8 mouse cellular contexts compared by ENCODE assay signal in the genomic region with DNA sequence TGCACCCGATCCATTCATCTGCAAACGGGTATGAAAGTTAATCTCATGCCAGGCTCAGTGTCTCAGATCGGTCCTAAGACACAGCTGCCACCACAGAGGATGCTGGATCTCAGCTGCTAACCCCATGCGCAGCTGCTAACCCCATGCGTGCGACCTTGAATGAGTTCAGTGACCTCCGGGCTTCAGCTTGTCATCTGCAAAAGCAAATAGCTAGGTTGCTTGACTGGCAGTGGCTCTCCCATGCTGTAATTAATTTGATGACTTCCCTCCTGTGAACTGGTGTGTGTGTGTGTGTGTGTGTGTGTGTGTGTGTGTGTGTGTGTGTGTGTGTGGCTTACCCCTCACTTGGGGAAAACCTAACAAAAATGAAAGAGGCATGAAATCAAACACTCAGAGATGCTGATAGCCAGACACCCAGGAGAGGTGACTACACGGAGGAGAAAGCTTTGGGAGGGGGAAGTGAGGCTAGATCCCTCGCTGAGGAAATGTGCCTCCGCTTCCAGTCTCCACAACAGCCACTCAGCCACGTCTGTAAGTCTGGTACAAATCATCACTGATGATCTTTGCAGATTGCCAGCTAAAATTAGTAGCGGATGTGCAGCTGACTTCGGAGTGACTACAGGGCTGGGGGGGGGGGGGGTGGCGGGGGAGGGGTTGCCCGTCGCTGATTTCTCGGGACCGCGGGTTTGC. TPM values are rescaled to one million over a fixed set of nuclear protein-coding genes. Genes with fewer than 3 reads are reported as not detected.
DNase-seq lines count a peak whose midpoint lies in the region; ATAC-seq and TF ChIP-seq lines count a peak whose summit lies in the region.

No protein-coding gene starts in this region.

- H3K4me3 ChIP-seq in stomach, embryonic 15.5 days (replicated peaks), result no peak overlapping the region
- H3K4me3 ChIP-seq in stomach, postnatal 0 days (ENCODE audit: low read depth, low read length), result no peak overlapping the region
- H3K4me3 ChIP-seq in embryonic facial prominence, embryonic 15.5 days (replicated peaks), result no peak overlapping the region
- H3K4me3 ChIP-seq in hindbrain, embryonic 15.5 days, result peak overlapping the region; percentile 5; the same call in 1 of the 2 replicates
- H3K4me3 ChIP-seq in neural tube, embryonic 13.5 days, result no peak overlapping the region
- no peak overlapping the region for H3K4me3 ChIP-seq in liver, postnatal 0 days (ENCODE audit: low read depth, low read length)

- WGBS in stomach, embryonic 15.5 days, result 27% methylated on average over 19 of the region's 19 CpGs
- WGBS in stomach, postnatal 0 days, result 36% methylated on average over 18 of the region's 19 CpGs
- WGBS in embryonic facial prominence, embryonic 15.5 days, result 10% methylated on average over 18 of the region's 19 CpGs
- WGBS in hindbrain, embryonic 15.5 days, result 17% methylated on average over 19 of the region's 19 CpGs
- WGBS in neural tube, embryonic 13.5 days, result 30% methylated on average over 19 of the region's 19 CpGs
- WGBS in liver, postnatal 0 days (ENCODE audit: insufficient replicate concordance), result 33% methylated on average over 18 of the region's 19 CpGs

- no peak for TF ChIP-seq CTCF in stomach, postnatal 0 days (IDR thresholded peaks at IDR 0.05; ENCODE audit: low read depth)
- no peak for TF ChIP-seq CTCF in liver, postnatal 0 days (IDR thresholded peaks at IDR 0.05; ENCODE audit: low read depth)

- no peaks in the 10 kb centered on the region for H3K4me1 ChIP-seq in stomach, embryonic 15.5 days
- no peaks in the 10 kb centered on the region for H3K4me1 ChIP-seq in stomach, postnatal 0 days (replicated peaks; ENCODE audit: control insufficient read depth, insufficient read depth)
- H3K4me1 ChIP-seq in embryonic facial prominence, embryonic 15.5 days, result no peaks in the 10 kb centered on the region
- H3K4me1 ChIP-seq in hindbrain, embryonic 15.5 days (replicated peaks), result peaks cover 17% of the 10 kb centered on the region; the same call in 1 of the 2 replicates
- no peaks in the 10 kb centered on the region; the same call in 1 of the 2 replicates for H3K4me1 ChIP-seq in neural tube, embryonic 13.5 days (replicated peaks)
- H3K4me1 ChIP-seq in liver, postnatal 0 days (ENCODE audit: insufficient read depth), result no peaks in the 10 kb centered on the region

- H3K27ac ChIP-seq in stomach, embryonic 15.5 days, result no peak overlapping the region
- H3K27ac ChIP-seq in stomach, postnatal 0 days (replicated peaks), result no peak overlapping the region
- H3K27ac ChIP-seq in embryonic facial prominence, embryonic 15.5 days (replicated peaks), result no peak overlapping the region
- no peak overlapping the region for H3K27ac ChIP-seq in hindbrain, embryonic 15.5 days (replicated peaks)
- no peak overlapping the region for H3K27ac ChIP-seq in neural tube, embryonic 13.5 days (replicated peaks)
- no peak overlapping the region for H3K27ac ChIP-seq in liver, postnatal 0 days (ENCODE audit: low read depth)

- DNase-seq in stomach, postnatal 0 days (ENCODE audit: low spot score), result no peak
- no peak for DNase-seq in spleen, adult 18-20 months
- DNase-seq in liver, postnatal 0 days, result no peak
- no peak for DNase-seq in adrenal gland, postnatal 25 days

- H3K9me3 ChIP-seq in stomach, embryonic 15.5 days, result no peaks in the 10 kb centered on the region
- H3K9me3 ChIP-seq in stomach, postnatal 0 days (ENCODE audit: control insufficient read depth, low read length), result no peaks in the 10 kb centered on the region
- H3K9me3 ChIP-seq in embryonic facial prominence, embryonic 15.5 days (replicated peaks), result 0 out of 2 replicates have a peak, but pooled peaks cover 3% of the 10 kb centered on the region
- no peaks in the 10 kb centered on the region for H3K9me3 ChIP-seq in hindbrain, embryonic 15.5 days
- peaks cover 5% of the 10 kb centered on the region; the same call in 1 of the 2 replicates for H3K9me3 ChIP-seq in neural tube, embryonic 13.5 days
- no peaks in the 10 kb centered on the region for H3K9me3 ChIP-seq in liver, postnatal 0 days (ENCODE audit: low read length)

- no peak for TF ChIP-seq EP300 in stomach, postnatal 0 days (optimal IDR thresholded peaks at IDR 0.05)
- no peak for TF ChIP-seq EP300 in liver, postnatal 0 days (IDR thresholded peaks at IDR 0.05; ENCODE audit: low read depth)

- peak overlapping the region; percentile 10 for H3K4me2 ChIP-seq in stomach, embryonic 15.5 days
- H3K4me2 ChIP-seq in stomach, postnatal 0 days (replicated peaks; ENCODE audit: low read depth), result no peak overlapping the region
- H3K4me2 ChIP-seq in embryonic facial prominence, embryonic 15.5 days (replicated peaks), result peak overlapping the region; percentile 39
- peak overlapping the region; percentile 46 for H3K4me2 ChIP-seq in hindbrain, embryonic 15.5 days
- peak overlapping the region; percentile 39 for H3K4me2 ChIP-seq in neural tube, embryonic 13.5 days
- no peak overlapping the region for H3K4me2 ChIP-seq in liver, postnatal 0 days (ENCODE audit: low read depth, low read length)

- no peak overlapping the region for H3K9ac ChIP-seq in stomach, embryonic 15.5 days
- H3K9ac ChIP-seq in stomach, postnatal 0 days (ENCODE audit: low read length), result no peak overlapping the region
- no peak overlapping the region for H3K9ac ChIP-seq in embryonic facial prominence, embryonic 15.5 days
- no peak overlapping the region for H3K9ac ChIP-seq in hindbrain, embryonic 15.5 days
- H3K9ac ChIP-seq in neural tube, embryonic 13.5 days, result no peak overlapping the region
- H3K9ac ChIP-seq in liver, postnatal 0 days (replicated peaks), result no peak overlapping the region

- no peaks in the 10 kb centered on the region for H3K36me3 ChIP-seq in stomach, embryonic 15.5 days
- H3K36me3 ChIP-seq in stomach, postnatal 0 days (ENCODE audit: control insufficient read depth, insufficient read depth, low read length), result no peaks in the 10 kb centered on the region
- H3K36me3 ChIP-seq in embryonic facial prominence, embryonic 15.5 days, result no peaks in the 10 kb centered on the region
- H3K36me3 ChIP-seq in hindbrain, embryonic 15.5 days, result no peaks in the 10 kb centered on the region
- no peaks in the 10 kb centered on the region for H3K36me3 ChIP-seq in neural tube, embryonic 13.5 days
- H3K36me3 ChIP-seq in liver, postnatal 0 days (replicated peaks; ENCODE audit: insufficient read depth, low read length), result no peaks in the 10 kb centered on the region

- no peaks in the 10 kb centered on the region for H3K27me3 ChIP-seq in stomach, embryonic 15.5 days (replicated peaks)
- H3K27me3 ChIP-seq in stomach, postnatal 0 days (ENCODE audit: control insufficient read depth, insufficient read depth, low read length), result no peaks in the 10 kb centered on the region
- no peaks in the 10 kb centered on the region for H3K27me3 ChIP-seq in embryonic facial prominence, embryonic 15.5 days
- no peaks in the 10 kb centered on the region for H3K27me3 ChIP-seq in hindbrain, embryonic 15.5 days
- H3K27me3 ChIP-seq in neural tube, embryonic 13.5 days, result no peaks in the 10 kb centered on the region
- no peaks in the 10 kb centered on the region for H3K27me3 ChIP-seq in liver, postnatal 0 days (ENCODE audit: insufficient read depth, low read length)

- ATAC-seq in stomach, embryonic 15.5 days (ENCODE audit: insufficient read depth, low FRiP score, low read depth), result no peak
- ATAC-seq in stomach, postnatal 0 days (ENCODE audit: low FRiP score, low TSS enrichment), result no peak
- no peak for ATAC-seq in embryonic facial prominence, embryonic 15.5 days (ENCODE audit: insufficient number of reproducible peaks, low FRiP score, low TSS enrichment, low read depth)
- no peak for ATAC-seq in hindbrain, embryonic 15.5 days (ENCODE audit: low FRiP score, low read depth)
- peak; percentile 23; the same call in 1 of the 2 replicates for ATAC-seq in neural tube, embryonic 13.5 days (ENCODE audit: low read depth)
- ATAC-seq in liver, postnatal 0 days, result no peak

RNA-seq across cellular contexts. Expression of gene Suds3, which starts 47.0 kb away (rescaled TPM):
- 74.5 and 79.0 TPM in 2 replicates for polyA plus RNA-seq in stomach, embryonic 15.5 days (2015; fragmentation: Nextera tagmentation; extraction: Ambion mirVana)
- polyA plus RNA-seq in stomach, postnatal 0 days (2015; fragmentation: Nextera tagmentation; extraction: Ambion mirVana), result 42.2 and 46.9 TPM in 2 replicates
- 75.1 and 80.1 TPM in 2 replicates for polyA plus RNA-seq in embryonic facial prominence, embryonic 15.5 days (2015; fragmentation: Nextera tagmentation; extraction: Ambion mirVana)
- polyA plus RNA-seq in hindbrain, embryonic 15.5 days (2015; fragmentation: Nextera tagmentation; extraction: Ambion mirVana), result 83.1 and 88.6 TPM in 2 replicates
- polyA plus RNA-seq in neural tube, embryonic 13.5 days (2015; fragmentation: Nextera tagmentation; extraction: Ambion mirVana), result 91.4 and 99.7 TPM in 2 replicates
- polyA plus RNA-seq in liver, postnatal 0 days (2015; fragmentation: Nextera tagmentation; extraction: Ambion mirVana), result 30.5 and 33.4 TPM in 2 replicates
- 119 and 125 TPM in 2 replicates for total RNA-seq in adrenal gland, postnatal 25 days (2021)

RNA-seq across cellular contexts. Expression of gene Taok3, which starts 51.0 kb away (rescaled TPM):
- polyA plus RNA-seq in stomach, embryonic 15.5 days (2015; fragmentation: Nextera tagmentation; extraction: Ambion mirVana), result 32.1 and 36.9 TPM in 2 replicates
- polyA plus RNA-seq in stomach, postnatal 0 days (2015; fragmentation: Nextera tagmentation; extraction: Ambion mirVana), result 23.1 and 24.2 TPM in 2 replicates
- polyA plus RNA-seq in embryonic facial prominence, embryonic 15.5 days (2015; fragmentation: Nextera tagmentation; extraction: Ambion mirVana), result 19.9 and 22.3 TPM in 2 replicates
- polyA plus RNA-seq in hindbrain, embryonic 15.5 days (2015; fragmentation: Nextera tagmentation; extraction: Ambion mirVana), result 57.6 and 57.7 TPM in 2 replicates
- 46.7 and 52.5 TPM in 2 replicates for polyA plus RNA-seq in neural tube, embryonic 13.5 days (2015; fragmentation: Nextera tagmentation; extraction: Ambion mirVana)
- 40.5 and 41.9 TPM in 2 replicates for polyA plus RNA-seq in liver, postnatal 0 days (2015; fragmentation: Nextera tagmentation; extraction: Ambion mirVana)
- total RNA-seq in adrenal gland, postnatal 25 days (2021), result 35.0 and 51.8 TPM in 2 replicates

Comparison
In these comparisons a context has a peak if more than half of its experiments do, and no peak if none do; other contexts are left out.
1. H3K4me2 ChIP-seq: peak in stomach, embryonic 15.5 days (single experiment), embryonic facial prominence, embryonic 15.5 days (single experiment), hindbrain, embryonic 15.5 days (single experiment) and neural tube, embryonic 13.5 days (single experiment); none in stomach, postnatal 0 days (single experiment) and liver, postnatal 0 days (single experiment).